Mouse (Mus musculus) E14TG2a.4 (cell line): Measurements from ENCODE around the gene Helt.

ENCODE experiments used
- CTCF ChIP-seq: conservative IDR thresholded peaks from 2 replicates; pipeline ENCODE4 v1.5.1; 2014; ENCODE audit warnings: low read length
- NANOG ChIP-seq: IDR thresholded peaks from 2 replicates; pipeline ENCODE4 v1.6.1; 2014; ENCODE audit warnings: borderline replicate concordance, low read length, mixed read lengths
- POU5F1 ChIP-seq: IDR thresholded peaks from 2 replicates; pipeline ENCODE4 v1.6.1; 2014; ENCODE audit warnings: low read length, borderline replicate concordance

DNA sequence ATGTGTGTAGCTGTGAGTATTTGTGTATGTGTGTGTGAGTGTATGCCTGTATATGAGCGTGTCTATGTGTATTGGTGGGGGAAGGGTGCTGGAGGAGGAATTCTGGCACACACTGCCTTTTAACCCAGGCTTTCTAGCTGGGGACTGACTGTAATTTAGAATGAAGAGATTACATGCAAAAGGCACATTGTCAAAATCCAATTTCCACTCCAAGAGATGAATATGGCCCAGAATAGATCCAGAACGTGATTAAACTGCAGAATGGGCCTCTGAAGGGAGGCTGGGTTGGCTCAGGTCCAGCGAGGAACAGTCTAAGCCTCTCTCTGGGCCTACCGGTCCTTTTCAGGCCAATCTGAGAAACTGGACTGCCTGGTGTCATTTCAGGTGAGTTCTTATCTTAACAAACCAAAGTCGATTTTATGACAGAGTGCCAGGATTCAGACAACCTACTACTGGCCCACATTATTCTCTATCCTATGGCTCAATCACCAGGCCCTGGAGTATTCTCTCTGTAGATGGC is 29.3 kb upstream of the Helt start:
- no peak for TF ChIP-seq CTCF
- no peak for TF ChIP-seq NANOG
- no peak for TF ChIP-seq POU5F1
